Mouse (Mus musculus): ENCODE data around the gene Prdx2.

GRCm38 (mm10) chr8:84996978-84997377, 27.6 kb downstream of the Prdx2 start:
- TF ChIP-seq CTCF (IDR thresholded peaks at IDR 0.05) (no peak), POLR2A (IDR thresholded peaks at IDR 0.05; ENCODE audit: insufficient read depth, low read depth, low read length) (no peak)
